Mouse (Mus musculus) right cerebral cortex, adult 18-20 months (tissue): ENCODE measurements at regions not wholly inside any gene's neighbourhood (a gene's known extent, or its start where the extent isn't known, plus 50 kb on each side); places are given as distances from the start of the nearest gene placed in this dataset.
"Not testable (repeated sequence)": the region's sequence is repeated elsewhere in the genome, so short reads cannot be mapped to it uniquely, and the experiment has no call there.

ENCODE experiments used
- DNase-seq: peaks from one replicate; pipeline ENCODE4 v3.0.0; 2022; ENCODE audit warnings: mixed read lengths

- DNase-seq = no peak
Measured at GRCm38 (mm10) chr3:9063662-9064061, 546.2 kb downstream of the Zfp704 start.

GRCm38 (mm10) chr3:9061396-9061795 lies 548.5 kb downstream of the Zfp704 start:
- DNase-seq = no peak

GRCm38 (mm10) chr3:9057703-9058102 lies 552.2 kb downstream of the Zfp704 start:
- not testable (repeated sequence) for DNase-seq

GRCm38 (mm10) chr3:9056846-9057245 lies 553.0 kb downstream of the Zfp704 start:
- DNase-seq = no peak

GRCm38 (mm10) chr3:9055780-9056179 lies 554.1 kb downstream of the Zfp704 start:
- DNase-seq = no peak
